Mouse (Mus musculus): ENCODE results near the gene Tssk6. TPM values are rescaled to one million over a fixed set of nuclear protein-coding genes. Genes with fewer than 3 reads are reported as not detected.

Gene Tssk6
- polyA plus RNA-seq, 1 experiment from 2014 or later = 2.5 TPM

GRCm38 (mm10) chr8:69890813-69891241 lies 11.2 kb upstream of the Tssk6 start:
- WGBS = 38% methylated on average over 19 of the region's 19 CpGs
- no peak overlapping the region for H3K4me3 ChIP-seq (ENCODE audit: low read depth, low read length)
- H3K9ac ChIP-seq (ENCODE audit: low read length) = no peak overlapping the region
- ATAC-seq = peak; percentile 36
- no peaks in the 10 kb centered on the region for H3K9me3 ChIP-seq (replicated peaks; ENCODE audit: control insufficient read depth, low read length)
- H3K4me1 ChIP-seq (ENCODE audit: control insufficient read depth, insufficient read depth, low read length) = peaks cover 2% of the 10 kb centered on the region
- H3K4me2 ChIP-seq (ENCODE audit: low read length) = no peak overlapping the region
- DNase-seq (ENCODE audit: low spot score) = peak; percentile 79
- H3K36me3 ChIP-seq (ENCODE audit: control insufficient read depth, insufficient read depth, low read length) = 0 out of 2 replicates have a peak, but pooled peaks cover 4% of the 10 kb centered on the region
- no peak overlapping the region for H3K27ac ChIP-seq (ENCODE audit: low read depth, low read length)
- H3K27me3 ChIP-seq (replicated peaks; ENCODE audit: control insufficient read depth, insufficient read depth, low read length) = peaks cover 49% of the 10 kb centered on the region

- Histone ChIP-seq H3K9ac (ENCODE audit: low read length) (no peak overlapping the region), H3K27me3 (replicated peaks; ENCODE audit: control insufficient read depth, insufficient read depth, low read length) (peaks cover 19% of the 10 kb centered on the region), H3K27ac (ENCODE audit: low read depth, low read length) (no peak overlapping the region), H3K9me3 (replicated peaks; ENCODE audit: control insufficient read depth, low read length) (no peaks in the 10 kb centered on the region), H3K36me3 (ENCODE audit: control insufficient read depth, insufficient read depth, low read length) (peaks cover 17% of the 10 kb centered on the region), H3K4me3 (ENCODE audit: low read depth, low read length) (no peak overlapping the region), H3K4me2 (ENCODE audit: low read length) (no peak overlapping the region), H3K4me1 (ENCODE audit: control insufficient read depth, insufficient read depth, low read length) (no peaks in the 10 kb centered on the region; the same call in 1 of the 2 replicates)
- 22% methylated on average over 17 of the region's 17 CpGs for WGBS
- DNase-seq (ENCODE audit: low spot score) = peak; percentile 67
- no peak; the same call in 1 of the 2 replicates for ATAC-seq
Measured at GRCm38 (mm10) chr8:69893863-69894262, 8.1 kb upstream of the Tssk6 start.

DNA sequence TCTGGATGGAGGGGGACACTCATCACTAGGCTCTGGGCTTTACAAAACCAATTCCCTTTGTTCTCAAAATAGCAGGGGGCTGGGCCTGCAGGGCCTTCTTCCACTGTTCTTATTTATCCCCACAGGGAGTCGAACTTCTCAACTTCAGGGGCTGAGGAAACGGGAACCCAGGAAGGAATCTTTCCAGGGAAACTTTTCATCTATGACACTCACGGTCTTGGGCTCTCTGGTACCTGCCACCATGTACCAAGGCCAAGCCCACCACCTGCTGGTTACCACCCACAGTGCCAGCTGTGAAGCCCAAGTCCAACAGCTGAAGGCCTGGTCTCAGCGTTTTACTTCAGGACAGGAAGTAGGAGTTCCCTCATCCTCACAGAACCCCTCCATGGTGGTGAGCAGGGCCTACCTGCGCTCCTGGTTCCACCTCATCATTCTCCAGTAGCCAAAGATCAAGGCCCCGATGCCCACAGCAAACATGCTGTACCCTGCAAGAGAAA lies 7.1 kb upstream of the Tssk6 start:
- Histone ChIP-seq H3K4me1 (ENCODE audit: control insufficient read depth, insufficient read depth, low read length) (no peaks in the 10 kb centered on the region; the same call in 1 of the 2 replicates), H3K9me3 (replicated peaks; ENCODE audit: control insufficient read depth, low read length) (no peaks in the 10 kb centered on the region), H3K9ac (ENCODE audit: low read length) (no peak overlapping the region), H3K36me3 (ENCODE audit: control insufficient read depth, insufficient read depth, low read length) (peaks cover 17% of the 10 kb centered on the region), H3K27ac (ENCODE audit: low read depth, low read length) (no peak overlapping the region), H3K4me3 (ENCODE audit: low read depth, low read length) (no peak overlapping the region), H3K27me3 (replicated peaks; ENCODE audit: control insufficient read depth, insufficient read depth, low read length) (peaks cover 9% of the 10 kb centered on the region), H3K4me2 (ENCODE audit: low read length) (no peak overlapping the region)
- no peak for ATAC-seq
- no peak for DNase-seq (ENCODE audit: low spot score)
- WGBS = 48% methylated on average over 6 of the region's 6 CpGs

- H3K9ac ChIP-seq (ENCODE audit: low read length) = no peak overlapping the region
- WGBS = 82% methylated on average over 4 of the region's 4 CpGs
- H3K4me1 ChIP-seq (ENCODE audit: control insufficient read depth, insufficient read depth, low read length) = peaks cover 8% of the 10 kb centered on the region
- peaks cover 17% of the 10 kb centered on the region for H3K36me3 ChIP-seq (ENCODE audit: control insufficient read depth, insufficient read depth, low read length)
- no peak overlapping the region for H3K4me2 ChIP-seq (ENCODE audit: low read length)
- no peak overlapping the region for H3K4me3 ChIP-seq (ENCODE audit: low read depth, low read length)
- H3K9me3 ChIP-seq (replicated peaks; ENCODE audit: control insufficient read depth, low read length) = no peaks in the 10 kb centered on the region
- H3K27me3 ChIP-seq (replicated peaks; ENCODE audit: control insufficient read depth, insufficient read depth, low read length) = no peaks in the 10 kb centered on the region
- ATAC-seq (no peak), DNase-seq (ENCODE audit: low spot score) (no peak)
- no peak overlapping the region for H3K27ac ChIP-seq (ENCODE audit: low read depth, low read length)
Measured at GRCm38 (mm10) chr8:69895772-69896451, 6.1 kb upstream of the Tssk6 start.

DNA sequence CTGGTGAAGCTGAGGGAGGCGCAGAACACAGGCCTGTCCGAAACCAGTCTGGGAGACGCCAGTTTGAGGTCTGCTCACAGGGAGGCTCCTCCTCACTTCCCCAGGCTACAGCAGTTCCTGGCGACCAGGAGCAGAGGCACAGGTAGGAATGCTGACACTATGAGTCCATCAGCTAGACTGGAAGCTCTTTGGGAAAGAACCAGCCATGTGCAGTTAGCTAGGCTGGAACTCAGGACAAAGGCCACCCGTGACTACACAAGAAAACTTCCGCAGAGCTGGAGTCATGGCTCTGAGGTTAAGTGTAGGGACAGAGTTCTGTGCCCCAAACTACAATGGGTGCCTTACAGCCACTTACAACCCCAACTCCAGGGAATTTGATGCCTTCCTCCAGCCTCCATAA lies 4.1 kb upstream of the Tssk6 start:
- H3K4me3 ChIP-seq (ENCODE audit: low read depth, low read length) = no peak overlapping the region
- 89% methylated on average over 6 of the region's 6 CpGs for WGBS
- no peak overlapping the region for H3K9ac ChIP-seq (ENCODE audit: low read length)
- no peaks in the 10 kb centered on the region for H3K27me3 ChIP-seq (replicated peaks; ENCODE audit: control insufficient read depth, insufficient read depth, low read length)
- H3K9me3 ChIP-seq (replicated peaks; ENCODE audit: control insufficient read depth, low read length) = no peaks in the 10 kb centered on the region
- H3K4me2 ChIP-seq (ENCODE audit: low read length) = no peak overlapping the region
- peaks cover 12% of the 10 kb centered on the region for H3K36me3 ChIP-seq (ENCODE audit: control insufficient read depth, insufficient read depth, low read length)
- H3K27ac ChIP-seq (ENCODE audit: low read depth, low read length) = no peak overlapping the region
- ATAC-seq (no peak), DNase-seq (ENCODE audit: low spot score) (no peak)
- peaks cover 12% of the 10 kb centered on the region for H3K4me1 ChIP-seq (ENCODE audit: control insufficient read depth, insufficient read depth, low read length)

- peaks cover 12% of the 10 kb centered on the region for H3K36me3 ChIP-seq (ENCODE audit: control insufficient read depth, insufficient read depth, low read length)
- H3K27ac ChIP-seq (ENCODE audit: low read depth, low read length) = no peak overlapping the region
- H3K9me3 ChIP-seq (replicated peaks; ENCODE audit: control insufficient read depth, low read length) = no peaks in the 10 kb centered on the region
- no peaks in the 10 kb centered on the region for H3K27me3 ChIP-seq (replicated peaks; ENCODE audit: control insufficient read depth, insufficient read depth, low read length)
- peaks cover 16% of the 10 kb centered on the region for H3K4me1 ChIP-seq (ENCODE audit: control insufficient read depth, insufficient read depth, low read length)
- ATAC-seq = no peak
- H3K4me2 ChIP-seq (ENCODE audit: low read length) = 0 out of 2 replicates have a peak overlapping the region, but pooled peaks have one; percentile 96
- no peak overlapping the region for H3K9ac ChIP-seq (ENCODE audit: low read length)
- H3K4me3 ChIP-seq (ENCODE audit: low read depth, low read length) = no peak overlapping the region
- WGBS = 100% methylated on average over 2 of the region's 2 CpGs
- no peak for DNase-seq (ENCODE audit: low spot score)
Measured at GRCm38 (mm10) chr8:69899876-69900275, 2.1 kb upstream of the Tssk6 start.

DNA sequence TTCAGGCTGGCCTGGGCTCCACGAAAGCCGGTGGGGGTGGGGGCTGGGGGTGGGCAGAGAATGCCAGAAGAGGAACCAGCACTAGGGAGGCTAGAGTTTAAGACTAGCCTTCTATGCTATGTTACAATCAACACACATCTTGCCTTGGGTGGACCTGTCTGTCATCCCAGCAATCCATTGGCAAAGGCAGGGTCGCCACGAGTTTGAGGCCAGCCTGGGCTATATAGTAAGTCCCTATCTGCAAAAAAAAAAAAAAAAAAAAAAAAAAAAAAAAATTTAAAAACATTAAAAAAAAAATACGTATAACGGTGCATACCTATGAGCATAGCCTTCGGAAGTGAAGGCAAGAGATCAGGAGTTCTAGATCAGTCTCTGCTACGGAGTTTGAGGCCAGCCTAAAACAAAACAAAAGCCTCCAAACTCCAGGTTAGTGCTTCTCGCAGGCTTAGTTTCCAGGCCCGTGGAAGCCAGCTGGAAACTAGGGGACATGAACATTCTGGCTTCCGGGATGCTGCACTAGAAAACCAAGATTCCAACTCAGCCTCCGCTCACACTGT lies 1.0 kb upstream of the Tssk6 start:
- WGBS = 22% methylated on average over 12 of the region's 12 CpGs
- ATAC-seq = no peak

GRCm38 (mm10) chr8:69901484-69902162 lies 361 bp upstream of the Tssk6 start:
- DNase-seq (ENCODE audit: low spot score) = peak; percentile 97
- peak overlapping the region; percentile 70 for H3K9ac ChIP-seq (ENCODE audit: low read length)
- H3K4me2 ChIP-seq (ENCODE audit: low read length) = peak overlapping the region; percentile 96
- peaks cover 16% of the 10 kb centered on the region for H3K4me1 ChIP-seq (ENCODE audit: control insufficient read depth, insufficient read depth, low read length)
- H3K27ac ChIP-seq (ENCODE audit: low read depth, low read length) = peak overlapping the region; percentile 70
- ATAC-seq = peak; percentile 69
- H3K27me3 ChIP-seq (replicated peaks; ENCODE audit: control insufficient read depth, insufficient read depth, low read length) = no peaks in the 10 kb centered on the region
- peaks cover 10% of the 10 kb centered on the region for H3K36me3 ChIP-seq (ENCODE audit: control insufficient read depth, insufficient read depth, low read length)
- WGBS = 3% methylated on average over 41 of the region's 41 CpGs
- no peaks in the 10 kb centered on the region for H3K9me3 ChIP-seq (replicated peaks; ENCODE audit: control insufficient read depth, low read length)
- H3K4me3 ChIP-seq (ENCODE audit: low read depth, low read length) = peak overlapping the region; percentile 62

More for the DNA sequence above, 1.0 kb upstream of the Tssk6 start:
- no peaks in the 10 kb centered on the region for H3K9me3 ChIP-seq (replicated peaks; ENCODE audit: control insufficient read depth, low read length)
- peaks cover 16% of the 10 kb centered on the region for H3K4me1 ChIP-seq (ENCODE audit: control insufficient read depth, insufficient read depth, low read length)
- H3K9ac ChIP-seq (ENCODE audit: low read length) = peak overlapping the region; percentile 70
- DNase-seq (ENCODE audit: low spot score) = no peak
- H3K4me2 ChIP-seq (ENCODE audit: low read length) = peak overlapping the region; percentile 96
- H3K36me3 ChIP-seq (ENCODE audit: control insufficient read depth, insufficient read depth, low read length) = peaks cover 12% of the 10 kb centered on the region
- peak overlapping the region; percentile 61 for H3K27ac ChIP-seq (ENCODE audit: low read depth, low read length)
- H3K27me3 ChIP-seq (replicated peaks; ENCODE audit: control insufficient read depth, insufficient read depth, low read length) = no peaks in the 10 kb centered on the region
- H3K4me3 ChIP-seq (ENCODE audit: low read depth, low read length) = peak overlapping the region; percentile 62
